Mouse (Mus musculus) kidney, embryonic 16.5 days (tissue): ENCODE measurements around the gene 1700061G19Rik. TPM values are rescaled to one million over a fixed set of nuclear protein-coding genes. Genes with fewer than 3 reads are reported as not detected.

Experiments
- ATAC-seq: fragments of 200-750 bp; cut with Nextera tagmentation; 2 replicates; pipeline ENCODE4 v1.8.0; 2017; ENCODE audit warnings: moderate TSS enrichment; ENCODE audit not compliant: low FRiP score, low TSS enrichment
- H3K27ac ChIP-seq: fragments of 300-500 bp; sonication (generic); 2 replicates; pipeline ENCODE4 v1.5.1; 2014; ENCODE audit warnings: low read length
- H3K27me3 ChIP-seq: fragments of 300-500 bp; sonication (generic); 2 replicates; pipeline ENCODE4 v1.6.1; 2014; ENCODE audit warnings: low read length, control low read depth, mixed read lengths; ENCODE audit not compliant: insufficient read depth
- H3K36me3 ChIP-seq: fragments of 300-500 bp; sonication (generic); 2 replicates; pipeline ENCODE4 v1.6.1; 2014; ENCODE audit warnings: low read length, control low read depth, mixed read lengths; ENCODE audit not compliant: insufficient read depth
- H3K4me1 ChIP-seq: fragments of 300-500 bp; sonication (generic); 2 replicates; pipeline ENCODE4 v1.6.1; 2014; ENCODE audit warnings: low read length, control low read depth, mixed read lengths; ENCODE audit not compliant: insufficient read depth
- H3K4me2 ChIP-seq: fragments of 300-500 bp; sonication (generic); replicated peaks from 2 replicates; pipeline ENCODE4 v1.6.1; 2014; ENCODE audit warnings: low read depth, low read length
- H3K4me3 ChIP-seq: fragments of 300-500 bp; sonication (generic); 2 replicates; pipeline ENCODE4 v1.5.1; 2014; ENCODE audit warnings: mild to moderate bottlenecking, low read length
- H3K9ac ChIP-seq: fragments of 300-500 bp; sonication (generic); replicated peaks from 2 replicates; pipeline ENCODE4 v1.6.1; 2014; ENCODE audit warnings: low read length
- H3K9me3 ChIP-seq: fragments of 300-500 bp; sonication (generic); 2 replicates; pipeline ENCODE4 v1.6.1; 2016; ENCODE audit warnings: low read length, control low read depth
- WGBS: fragments of 180-500 bp; shearing (Covaris S2); extraction: QIAGEN DNeasy Blood & Tissue Kit; methylation state at CpG from one replicate; pipeline ENCODE4 v1.1.7; 2014; 5-methylcytosine and 5-hydroxymethylcytosine counted together
- polyA plus RNA-seq: library from polyadenylated mRNA; unstranded; fragments of >200 nt; fragmentation: Nextera tagmentation; extraction: Ambion mirVana; gene quantifications from 2 replicates; pipeline ENCODE4 v1.2.1, GENCODE M21; 2015

Gene 1700061G19Rik
- polyA plus RNA-seq, 1 experiment from 2014 or later: 0.24 TPM

DNA sequence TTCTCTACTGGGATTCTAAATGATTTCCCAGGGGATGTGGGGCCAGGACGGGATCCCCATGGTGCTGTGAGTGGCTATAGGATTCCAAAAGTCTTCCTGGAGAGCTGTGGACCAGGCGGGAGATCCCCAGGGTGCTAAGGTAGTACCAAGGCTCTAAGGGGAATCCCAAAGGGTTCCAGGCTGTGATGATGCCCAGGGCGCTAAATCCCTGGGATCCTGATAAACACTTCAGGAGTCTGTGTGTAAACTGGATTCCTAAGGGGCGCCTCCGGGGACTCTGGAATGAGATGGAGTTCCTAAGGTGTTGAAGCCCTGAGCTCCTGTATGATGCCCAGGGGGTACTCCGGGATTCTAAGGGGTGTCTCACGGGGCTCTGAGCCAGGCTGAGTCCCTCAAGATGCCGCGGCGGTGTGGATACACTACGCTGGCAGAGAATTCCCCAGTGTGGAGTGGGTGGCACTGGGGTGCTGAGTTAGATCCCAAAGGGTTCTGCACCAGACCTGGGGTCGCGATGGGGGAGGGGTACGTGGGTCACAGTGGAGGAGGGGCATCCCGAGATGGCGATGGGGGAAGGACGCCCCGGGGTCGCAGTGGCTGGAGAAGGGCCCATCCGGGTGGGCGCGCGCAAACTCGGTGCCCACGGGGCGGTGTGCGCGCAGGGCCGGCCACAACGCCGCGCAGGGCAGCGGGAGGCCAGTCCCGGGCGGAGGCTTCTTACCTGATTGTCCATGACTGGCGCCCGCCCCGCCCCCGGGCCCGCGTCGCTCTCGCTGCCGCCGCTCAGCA is 59.5 kb downstream of the 1700061G19Rik start:
- Histone ChIP-seq H3K27me3 (no peaks in the 10 kb centered on the region), H3K36me3 (no peaks in the 10 kb centered on the region), H3K9ac (peak overlapping the region; percentile 86), H3K4me3 (peak overlapping the region; percentile 81), H3K9me3 (no peaks in the 10 kb centered on the region), H3K4me1 (peaks cover 22% of the 10 kb centered on the region), H3K27ac (peak overlapping the region; percentile 46), H3K4me2 (peak overlapping the region; percentile 81)
- peak; percentile 74 for ATAC-seq
- WGBS: 1% methylated on average over 45 of the region's 45 CpGs

DNA sequence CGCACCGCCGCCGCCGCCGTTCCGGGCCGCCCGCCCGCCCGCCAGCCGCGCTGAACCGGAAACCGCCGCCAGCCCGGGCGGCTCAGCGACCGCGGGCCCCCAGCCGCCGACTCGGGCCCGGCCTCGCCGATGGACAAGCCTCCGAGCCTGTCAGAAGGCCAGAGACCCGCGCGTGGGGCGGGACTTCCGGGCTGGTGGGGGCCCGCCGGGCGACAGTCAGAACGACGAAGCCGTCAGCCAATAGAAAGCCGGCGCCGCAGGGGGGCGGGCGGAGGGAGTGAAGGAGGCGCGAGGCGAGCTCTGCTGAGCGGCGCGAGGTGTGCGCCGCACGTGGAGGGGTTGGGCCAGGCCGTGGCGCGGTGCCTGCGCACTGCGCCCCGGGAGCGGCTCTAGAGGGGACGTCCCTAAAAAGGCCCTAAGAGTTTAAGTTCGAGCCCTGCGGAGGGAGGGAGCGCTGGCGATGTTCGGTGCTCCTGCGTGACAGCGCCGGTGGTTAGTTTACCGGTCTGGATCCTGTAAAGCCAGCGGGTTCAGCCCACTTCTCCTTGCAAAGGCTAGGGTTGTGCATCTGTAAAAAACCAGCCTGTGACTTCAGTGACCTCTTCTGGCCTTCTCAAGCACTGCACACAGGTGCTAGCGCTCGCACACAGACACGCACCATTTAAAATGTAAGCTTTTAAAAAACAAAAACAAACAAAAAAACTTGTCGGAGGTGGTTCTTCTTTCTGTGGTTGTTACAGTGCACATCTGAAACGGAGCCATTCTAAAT is 60.3 kb downstream of the 1700061G19Rik start, which contains the start of gene Mllt1:
Gene Mllt1, minus strand, starts transcription at position 53 of the 769 bp plus-strand sequence.
- H3K27me3 ChIP-seq: no peaks in the 10 kb centered on the region
- H3K4me3 ChIP-seq: peak within 1 kb of the TSS; percentile 81
- no peaks in the 10 kb centered on the region for H3K36me3 ChIP-seq
- H3K4me1 ChIP-seq: peaks cover 22% of the 10 kb centered on the region
- WGBS: 4% methylated on average over 55 of the region's 76 CpGs
- peak within 1 kb of the TSS; percentile 86 for H3K9ac ChIP-seq
- H3K9me3 ChIP-seq: no peaks in the 10 kb centered on the region
- peak within 1 kb of the TSS; percentile 81 for H3K4me2 ChIP-seq
- H3K27ac ChIP-seq: peak within 1 kb of the TSS; percentile 46
- peak; percentile 99 for ATAC-seq

- no peaks in the 10 kb centered on the region for H3K36me3 ChIP-seq
- H3K4me3 ChIP-seq: no peak overlapping the region
- peaks cover 22% of the 10 kb centered on the region for H3K4me1 ChIP-seq
- H3K9me3 ChIP-seq: no peaks in the 10 kb centered on the region
- no peaks in the 10 kb centered on the region for H3K27me3 ChIP-seq
- WGBS: 91% methylated on average over 7 of the region's 7 CpGs
- no peak for ATAC-seq
- H3K4me2 ChIP-seq: no peak overlapping the region
- no peak overlapping the region for H3K9ac ChIP-seq
- H3K27ac ChIP-seq: no peak overlapping the region
Observed at GRCm38 (mm10) chr17:56936731-56937130, 61.5 kb downstream of the 1700061G19Rik start.

Other genes with a start within 250 kb of the 1700061G19Rik start
- 66.1 and 66.4 TPM in 2 replicates for gene Lonp1, start 248.6 kb upstream of the 1700061G19Rik start, polyA plus RNA-seq
- gene Catsperd, start 247.3 kb upstream of the 1700061G19Rik start, polyA plus RNA-seq: 1.1 and 1.3 TPM in 2 replicates
- 106 and 107 TPM in 2 replicates for gene Ranbp3, start 202.2 kb upstream of the 1700061G19Rik start, polyA plus RNA-seq
- gene Ndufa11, start 157.7 kb upstream of the 1700061G19Rik start, polyA plus RNA-seq: 479 and 501 TPM in 2 replicates
- gene Vmac, start 157.5 kb upstream of the 1700061G19Rik start, polyA plus RNA-seq: 22.4 and 23.2 TPM in 2 replicates
- gene Nrtn, start 117.9 kb upstream of the 1700061G19Rik start, polyA plus RNA-seq: 5.4 and 5.8 TPM in 2 replicates
- gene Dus3l, start 110.7 kb upstream of the 1700061G19Rik start, polyA plus RNA-seq: 55.4 and 59.7 TPM in 2 replicates
- gene Prr22, start 105.2 kb upstream of the 1700061G19Rik start, polyA plus RNA-seq: 1.6 and 1.8 TPM in 2 replicates
- gene Rfx2, start 44.5 kb upstream of the 1700061G19Rik start, polyA plus RNA-seq: 3.4 and 4.4 TPM in 2 replicates
- not detected in 2 replicates for gene Acsbg2, start 1.0 kb upstream of the 1700061G19Rik start, polyA plus RNA-seq
- 43.9 and 53.1 TPM in 2 replicates for gene Mllt1, start 59.9 kb downstream of the 1700061G19Rik start, polyA plus RNA-seq
- gene Acer1, start 106.6 kb downstream of the 1700061G19Rik start, polyA plus RNA-seq: not detected in 2 replicates
- gene Clpp, start 114.8 kb downstream of the 1700061G19Rik start, polyA plus RNA-seq: 175 and 178 TPM in 2 replicates
- 57.4 and 58.0 TPM in 2 replicates for gene Alkbh7, start 121.9 kb downstream of the 1700061G19Rik start, polyA plus RNA-seq
- gene Pspn, start 124.5 kb downstream of the 1700061G19Rik start, polyA plus RNA-seq: 0.64 TPM in 1 of 2 replicates, not detected in the other
- gene Gtf2f1, start 135.8 kb downstream of the 1700061G19Rik start, polyA plus RNA-seq: 71.4 and 74.0 TPM in 2 replicates
- gene Gm17949, start 136.0 kb downstream of the 1700061G19Rik start, polyA plus RNA-seq: 0.78 and 0.80 TPM in 2 replicates
- 25.6 and 27.9 TPM in 2 replicates for gene Khsrp, start 156.0 kb downstream of the 1700061G19Rik start, polyA plus RNA-seq
- not detected in 2 replicates for gene Slc25a41, start 166.2 kb downstream of the 1700061G19Rik start, polyA plus RNA-seq
- gene Crb3, start 183.6 kb downstream of the 1700061G19Rik start, polyA plus RNA-seq: 61.8 and 69.1 TPM in 2 replicates
- gene Slc25a23, start 184.4 kb downstream of the 1700061G19Rik start, polyA plus RNA-seq: 11.2 and 14.0 TPM in 2 replicates
- 5.6 and 6.8 TPM in 2 replicates for gene Dennd1c, start 203.0 kb downstream of the 1700061G19Rik start, polyA plus RNA-seq
- 25.2 and 31.8 TPM in 2 replicates for gene Tubb4a, start 212.3 kb downstream of the 1700061G19Rik start, polyA plus RNA-seq
- gene Tnfsf9, start 229.8 kb downstream of the 1700061G19Rik start, polyA plus RNA-seq: 9.9 and 11.7 TPM in 2 replicates